Mouse (Mus musculus) midbrain, embryonic 14.5 days (tissue): ENCODE results near the gene Fcrla. TPM values are rescaled to one million over a fixed set of nuclear protein-coding genes. Genes with fewer than 3 reads are reported as not detected.
"Not testable (repeated sequence)": the region's sequence is repeated elsewhere in the genome, so short reads cannot be mapped to it uniquely, and the experiment has no call there.

Experiments
- ATAC-seq: fragments of 200-750 bp; cut with Nextera tagmentation; 2 replicates; pipeline ENCODE4 v1.8.0; 2017; ENCODE audit warnings: moderate number of reproducible peaks, moderate library complexity; ENCODE audit not compliant: low FRiP score, low TSS enrichment
- DNase-seq: peaks from one replicate; pipeline ENCODE4 v3.0.0-alpha.2; 2015
- H3K27ac ChIP-seq: fragments of 300-500 bp; sonication (generic); replicated peaks from 2 replicates; pipeline ENCODE4 v1.5.1; 2014; ENCODE audit warnings: mild to moderate bottlenecking, low read depth, low read length, moderate library complexity
- H3K27me3 ChIP-seq: fragments of 300-500 bp; sonication (generic); 2 replicates; pipeline ENCODE4 v1.6.1; 2014; ENCODE audit warnings: low read length, control low read depth, mixed read lengths; ENCODE audit not compliant: control insufficient read depth, insufficient read depth
- H3K36me3 ChIP-seq: fragments of 300-500 bp; sonication (generic); 2 replicates; pipeline ENCODE4 v1.6.1; 2014; ENCODE audit warnings: low read length, control low read depth; ENCODE audit not compliant: control insufficient read depth, insufficient read depth
- H3K4me1 ChIP-seq: fragments of 300-500 bp; sonication (generic); 2 replicates; pipeline ENCODE4 v1.6.1; 2014; ENCODE audit warnings: mild to moderate bottlenecking, antibody characterized with exemption, low read length, control low read depth; ENCODE audit not compliant: control insufficient read depth, insufficient read depth
- H3K4me2 ChIP-seq: fragments of 300-500 bp; sonication (generic); 2 replicates; pipeline ENCODE4 v1.6.1; 2014; ENCODE audit warnings: mild to moderate bottlenecking, low read length, moderate library complexity
- H3K4me3 ChIP-seq: fragments of 300-500 bp; sonication (generic); replicated peaks from 2 replicates; pipeline ENCODE4 v1.5.1; 2014; ENCODE audit warnings: low read depth, low read length
- H3K9ac ChIP-seq: fragments of 300-500 bp; sonication (generic); replicated peaks from 2 replicates; pipeline ENCODE4 v1.6.1; 2014; ENCODE audit warnings: mild to moderate bottlenecking, low read length, moderate library complexity
- H3K9me3 ChIP-seq: fragments of 300-500 bp; sonication (generic); 2 replicates; pipeline ENCODE4 v1.6.1; 2016; ENCODE audit warnings: low read length, control low read depth, mixed read lengths; ENCODE audit not compliant: control insufficient read depth
- WGBS: fragments of 180-500 bp; shearing (Covaris S2); extraction: QIAGEN DNeasy Blood & Tissue Kit; methylation state at CpG from one replicate; pipeline ENCODE4 v1.1.7; 2014; 5-methylcytosine and 5-hydroxymethylcytosine counted together
- polyA plus RNA-seq: library from polyadenylated mRNA; unstranded; fragments of >200 nt; fragmentation: Nextera tagmentation; extraction: Ambion mirVana; gene quantifications from 2 replicates; pipeline ENCODE4 v1.2.1, GENCODE M21; 2014

The Fcrla gene
- not detected in 2 replicates for polyA plus RNA-seq

GRCm38 (mm10) chr1:170927378-170927777 is at the start of gene Fcrla:
TSS of gene Fcrla (minus strand) at chr1:170927583.
- ATAC-seq (no peak), DNase-seq (no peak)
- no peaks in the 10 kb centered on the region for H3K27me3 ChIP-seq
- no peak within 1 kb of the TSS for H3K27ac ChIP-seq
- WGBS: 78% methylated on average over 3 of the region's 3 CpGs
- H3K4me3 ChIP-seq: no peak within 1 kb of the TSS
- no peaks in the 10 kb centered on the region for H3K4me1 ChIP-seq
- H3K9ac ChIP-seq: no peak within 1 kb of the TSS
- H3K9me3 ChIP-seq: no peaks in the 10 kb centered on the region
- no peak within 1 kb of the TSS for H3K4me2 ChIP-seq
- H3K36me3 ChIP-seq: no peaks in the 10 kb centered on the region

- no peaks in the 10 kb centered on the region for H3K9me3 ChIP-seq
- no peak within 1 kb of the TSS for H3K4me2 ChIP-seq
- WGBS: 95% methylated on average over 5 of the region's 5 CpGs
These were observed 49.1 kb upstream of the Fcrla start, which contains the start of gene Fcgr2b for GRCm38 (mm10) chr1:170976447-170976846. TSS of gene Fcgr2b (minus strand) at chr1:170976547.

GRCm38 (mm10) chr1:170975751-170976161 is 48.4 kb upstream of the Fcrla start:
- DNase-seq (no peak), ATAC-seq (no peak)
- WGBS: 67% methylated on average over 7 of the region's 7 CpGs
- no peaks in the 10 kb centered on the region for H3K27me3 ChIP-seq
- H3K4me3 ChIP-seq: no peak overlapping the region
- no peak overlapping the region for H3K4me2 ChIP-seq
- no peaks in the 10 kb centered on the region for H3K9me3 ChIP-seq
- no peaks in the 10 kb centered on the region for H3K36me3 ChIP-seq
- H3K27ac ChIP-seq: no peak overlapping the region
- no peaks in the 10 kb centered on the region for H3K4me1 ChIP-seq
- H3K9ac ChIP-seq: no peak overlapping the region

More at GRCm38 (mm10) chr1:170976447-170976846, 49.1 kb upstream of the Fcrla start, which contains the start of gene Fcgr2b:
- Histone ChIP-seq H3K4me3 (no peak within 1 kb of the TSS), H3K9ac (no peak within 1 kb of the TSS), H3K27ac (no peak within 1 kb of the TSS), H3K27me3 (no peaks in the 10 kb centered on the region), H3K36me3 (no peaks in the 10 kb centered on the region), H3K4me1 (no peaks in the 10 kb centered on the region)
- DNase-seq (no peak), ATAC-seq (no peak)

- H3K4me2 ChIP-seq, H3K27ac ChIP-seq, H3K9ac ChIP-seq, H3K4me3 ChIP-seq, H3K9me3 ChIP-seq, H3K36me3 ChIP-seq, ATAC-seq, H3K27me3 ChIP-seq, DNase-seq, H3K4me1 ChIP-seq: not testable (repeated sequence)
- WGBS: 84% methylated on average over 2 of the region's 2 CpGs
These were observed 48.0 kb upstream of the Fcrla start for GRCm38 (mm10) chr1:170975350-170975749.

- 91% methylated on average over 2 of the region's 2 CpGs for WGBS
- DNase-seq (no peak), ATAC-seq (no peak)
- no peak overlapping the region for H3K27ac ChIP-seq
- H3K4me2 ChIP-seq: no peak overlapping the region
- no peak overlapping the region for H3K9ac ChIP-seq
- no peak overlapping the region for H3K4me3 ChIP-seq
- H3K27me3 ChIP-seq: no peaks in the 10 kb centered on the region
- H3K4me1 ChIP-seq: no peaks in the 10 kb centered on the region
- no peaks in the 10 kb centered on the region for H3K9me3 ChIP-seq
- no peaks in the 10 kb centered on the region for H3K36me3 ChIP-seq
These were observed 47.4 kb upstream of the Fcrla start for GRCm38 (mm10) chr1:170974736-170975135.

- no peaks in the 10 kb centered on the region for H3K4me1 ChIP-seq
- H3K27ac ChIP-seq: no peak overlapping the region
- H3K9ac ChIP-seq: no peak overlapping the region
- H3K27me3 ChIP-seq: no peaks in the 10 kb centered on the region
- DNase-seq (no peak), ATAC-seq (no peak)
- 90% methylated on average over 8 of the region's 8 CpGs for WGBS
- no peak overlapping the region for H3K4me3 ChIP-seq
- H3K36me3 ChIP-seq: no peaks in the 10 kb centered on the region
- no peak overlapping the region for H3K4me2 ChIP-seq
- H3K9me3 ChIP-seq: no peaks in the 10 kb centered on the region
These were observed 46.8 kb upstream of the Fcrla start for GRCm38 (mm10) chr1:170974171-170974570.

- Histone ChIP-seq H3K4me3 (no peak overlapping the region), H3K27ac (no peak overlapping the region), H3K4me1 (no peaks in the 10 kb centered on the region), H3K9me3 (no peaks in the 10 kb centered on the region), H3K4me2 (no peak overlapping the region), H3K9ac (no peak overlapping the region), H3K36me3 (no peaks in the 10 kb centered on the region), H3K27me3 (no peaks in the 10 kb centered on the region)
- ATAC-seq: no peak
- DNase-seq: no peak
- 87% methylated on average over 4 of the region's 4 CpGs for WGBS
These were observed 45.6 kb upstream of the Fcrla start for GRCm38 (mm10) chr1:170972936-170973335.

GRCm38 (mm10) chr1:170972494-170972893 is 45.1 kb upstream of the Fcrla start:
- 85% methylated on average over 6 of the region's 6 CpGs for WGBS
- Histone ChIP-seq H3K9ac (no peak overlapping the region), H3K36me3 (no peaks in the 10 kb centered on the region), H3K27ac (no peak overlapping the region), H3K4me2 (no peak overlapping the region), H3K4me3 (no peak overlapping the region), H3K27me3 (no peaks in the 10 kb centered on the region), H3K9me3 (no peaks in the 10 kb centered on the region), H3K4me1 (no peaks in the 10 kb centered on the region)
- DNase-seq (no peak), ATAC-seq (no peak)

- Histone ChIP-seq H3K27ac (no peak overlapping the region), H3K4me3 (no peak overlapping the region), H3K4me2 (no peak overlapping the region), H3K9ac (no peak overlapping the region), H3K9me3 (no peaks in the 10 kb centered on the region), H3K4me1 (no peaks in the 10 kb centered on the region), H3K36me3 (no peaks in the 10 kb centered on the region), H3K27me3 (no peaks in the 10 kb centered on the region)
- WGBS: 75% methylated on average over 1 of the region's 1 CpGs
- DNase-seq (no peak), ATAC-seq (no peak)
These were observed 41.2 kb upstream of the Fcrla start for GRCm38 (mm10) chr1:170968576-170968975.
